Mouse (Mus musculus) adrenal gland, adult 2 months (tissue): ENCODE measurements around the gene Tectb. TPM values are rescaled to one million over a fixed set of nuclear protein-coding genes. Genes with fewer than 3 reads are reported as not detected.

ENCODE experiments used
- DNase-seq: peaks from one replicate; pipeline ENCODE4 v3.0.0; 2021
- polyA plus RNA-seq: library from polyadenylated mRNA; depleted of rRNA; stranded (reverse); fragments of >200 nt; gene quantifications from 2 replicates; pipeline ENCODE4 v1.2.3, GENCODE M21; 2012
- total RNA-seq, 2 experiments: library from RNA; stranded (reverse); gene quantifications; 2 replicates each; pipeline ENCODE4 v1.2.3; 2021

Gene Tectb
- total and polyA plus RNA-seq, 3 experiments: 0.41 to 0.89 TPM; not detected in 1

- DNase-seq: no peak
Measured at GRCm38 (mm10) chr19:55165954-55166353, 14.6 kb upstream of the Tectb start.

- DNase-seq: no peak
Measured at GRCm38 (mm10) chr19:55166741-55167140, 13.8 kb upstream of the Tectb start.

- no peak for DNase-seq
Measured at GRCm38 (mm10) chr19:55167741-55168140, 12.8 kb upstream of the Tectb start.

- no peak for DNase-seq
Measured at GRCm38 (mm10) chr19:55168360-55168759, 12.2 kb upstream of the Tectb start.

- DNase-seq: peak; percentile 73
Measured at GRCm38 (mm10) chr19:55169236-55169729, 11.2 kb upstream of the Tectb start.

GRCm38 (mm10) chr19:55170399-55170798, 10.1 kb upstream of the Tectb start:
- no peak for DNase-seq

- DNase-seq: no peak
Measured at GRCm38 (mm10) chr19:55171585-55171984, 8.9 kb upstream of the Tectb start.

- DNase-seq: no peak
Measured at GRCm38 (mm10) chr19:55177143-55177542, 3.4 kb upstream of the Tectb start.

GRCm38 (mm10) chr19:55184442-55184841, 3.9 kb downstream of the Tectb start:
- no peak for DNase-seq

- DNase-seq: no peak
Measured at GRCm38 (mm10) chr19:55185074-55185473, 4.5 kb downstream of the Tectb start.

GRCm38 (mm10) chr19:55185651-55186050, 5.1 kb downstream of the Tectb start:
- DNase-seq: no peak

GRCm38 (mm10) chr19:55190065-55190464, 9.5 kb downstream of the Tectb start:
- no peak for DNase-seq

GRCm38 (mm10) chr19:55191596-55191995, 11.1 kb downstream of the Tectb start:
- DNase-seq: no peak

- peak; percentile 72 for DNase-seq
Measured at GRCm38 (mm10) chr19:55192254-55192945, 11.9 kb downstream of the Tectb start.

GRCm38 (mm10) chr19:55193717-55194394, 13.3 kb downstream of the Tectb start:
- DNase-seq: no peak

GRCm38 (mm10) chr19:55194520-55195170, 14.1 kb downstream of the Tectb start:
- DNase-seq: peak; percentile 85

- peak; percentile 72 for DNase-seq
Measured at GRCm38 (mm10) chr19:55195574-55195973, 15.0 kb downstream of the Tectb start.

- peak; percentile 65 for DNase-seq
Measured at GRCm38 (mm10) chr19:55198303-55198702, 17.8 kb downstream of the Tectb start.

- DNase-seq: peak; percentile 47
Measured at GRCm38 (mm10) chr19:55206482-55207138, 26.1 kb downstream of the Tectb start.

GRCm38 (mm10) chr19:55207205-55207604, 26.7 kb downstream of the Tectb start:
- no peak for DNase-seq

GRCm38 (mm10) chr19:55207746-55208538, 27.4 kb downstream of the Tectb start:
- no peak for DNase-seq

- no peak for DNase-seq
Measured at GRCm38 (mm10) chr19:55208654-55209053, 28.1 kb downstream of the Tectb start.
